Mouse (Mus musculus): ENCODE data around the gene Tktl2. TPM values are rescaled to one million over a fixed set of nuclear protein-coding genes. Genes with fewer than 3 reads are reported as not detected.

Tktl2 gene
- polyA plus RNA-seq, 1 experiment from 2014 or later = 0.06 TPM

- no peak overlapping the region for H3K9ac ChIP-seq (replicated peaks)
- H3K36me3 ChIP-seq = no peaks in the 10 kb centered on the region
- no peak overlapping the region for H3K4me2 ChIP-seq (replicated peaks)
- no peaks in the 10 kb centered on the region for H3K9me3 ChIP-seq
- H3K4me3 ChIP-seq = no peak overlapping the region
- H3K4me1 ChIP-seq = no peaks in the 10 kb centered on the region
- 40% methylated on average over 7 of the region's 7 CpGs for WGBS
- ATAC-seq (ENCODE audit: low FRiP score, low read depth) = no peak
- no peak overlapping the region for H3K27ac ChIP-seq (replicated peaks)
- no peaks in the 10 kb centered on the region for H3K27me3 ChIP-seq
Observed at GRCm38 (mm10) chr8:66550092-66550491, 38.5 kb downstream of the Tktl2 start.

Other genes with a start within 250 kb of the Tktl2 start
- 14.2 and 15.8 TPM in 2 replicates for gene Tma16, start 25.2 kb upstream of the Tktl2 start, polyA plus RNA-seq (2016; fragmentation: Nextera tagmentation; extraction: Ambion mirVana)
- 0.17 and 0.37 TPM in 2 replicates for gene Npy5r, start 176.4 kb downstream of the Tktl2 start, polyA plus RNA-seq (2016; fragmentation: Nextera tagmentation; extraction: Ambion mirVana)
- 1.7 and 2.6 TPM in 2 replicates for gene Npy1r, start 185.4 kb downstream of the Tktl2 start, polyA plus RNA-seq (2016; fragmentation: Nextera tagmentation; extraction: Ambion mirVana)